Mouse (Mus musculus) stomach, postnatal 0 days (tissue): ENCODE measurements around the gene Dpp9. TPM values are rescaled to one million over a fixed set of nuclear protein-coding genes. Genes with fewer than 3 reads are reported as not detected.

ENCODE experiments used
- ATAC-seq: fragments of 200-750 bp; cut with Nextera tagmentation; 2 replicates; pipeline ENCODE4 v1.8.0; 2017; ENCODE audit not compliant: low FRiP score, low TSS enrichment
- DNase-seq: peaks from one replicate; pipeline ENCODE4 v3.0.0-alpha.2; 2016; ENCODE audit warnings: low spot score
- H3K27ac ChIP-seq: fragments of 300-500 bp; sonication (generic); replicated peaks from 2 replicates; pipeline ENCODE4 v1.5.1; 2014; ENCODE audit warnings: mild to moderate bottlenecking, control low read depth
- H3K27me3 ChIP-seq: fragments of 300-500 bp; sonication (generic); 2 replicates; pipeline ENCODE4 v1.6.1; 2014; ENCODE audit warnings: low read length; ENCODE audit not compliant: control insufficient read depth, insufficient read depth
- H3K36me3 ChIP-seq: fragments of 300-500 bp; sonication (generic); 2 replicates; pipeline ENCODE4 v1.6.1; 2014; ENCODE audit warnings: low read length, mixed read lengths; ENCODE audit not compliant: control insufficient read depth, insufficient read depth
- H3K4me1 ChIP-seq: fragments of 300-500 bp; sonication (generic); replicated peaks from 2 replicates; pipeline ENCODE4 v1.6.1; 2014; ENCODE audit warnings: antibody characterized with exemption; ENCODE audit not compliant: control insufficient read depth, insufficient read depth
- H3K4me2 ChIP-seq: fragments of 300-500 bp; sonication (generic); replicated peaks from 2 replicates; pipeline ENCODE4 v1.6.1; 2014; ENCODE audit warnings: low read depth, mild to moderate bottlenecking, control low read depth, moderate library complexity
- H3K4me3 ChIP-seq: fragments of 300-500 bp; sonication (generic); 2 replicates; pipeline ENCODE4 v1.5.1; 2014; ENCODE audit warnings: low read depth, low read length, control low read depth
- H3K9ac ChIP-seq: fragments of 300-500 bp; sonication (generic); 2 replicates; pipeline ENCODE4 v1.6.1; 2014; ENCODE audit warnings: mild to moderate bottlenecking, low read length, control low read depth, mixed read lengths
- H3K9me3 ChIP-seq: fragments of 300-500 bp; sonication (generic); 2 replicates; pipeline ENCODE4 v1.6.1; 2016; ENCODE audit warnings: low read length; ENCODE audit not compliant: control insufficient read depth
- CTCF ChIP-seq: IDR thresholded peaks from 2 replicates; pipeline ENCODE4 v1.5.1; 2016; ENCODE audit warnings: antibody characterized with exemption, low read depth, mild to moderate bottlenecking, moderate library complexity
- EP300 ChIP-seq: optimal IDR thresholded peaks from 2 replicates; pipeline ENCODE3; 2016; ENCODE audit warnings: antibody characterized with exemption
- WGBS: fragments of 180-500 bp; shearing (Covaris S2); extraction: QIAGEN DNeasy Blood & Tissue Kit; methylation state at CpG from one replicate; pipeline ENCODE4 v1.1.7; 2014; 5-methylcytosine and 5-hydroxymethylcytosine counted together
- microRNA counts: library from miRNA; unstranded; fragments of <30 nt; microRNA quantifications from one replicate; lab custom pipeline; 2015
- microRNA-seq: library from miRNA; unstranded; fragments of <30 nt; microRNA quantifications from one replicate; pipeline ENCODE4, GENCODE M21; 2016
- polyA plus RNA-seq: library from polyadenylated mRNA; unstranded; fragments of >200 nt; fragmentation: Nextera tagmentation; extraction: Ambion mirVana; gene quantifications from 2 replicates; pipeline ENCODE4 v1.2.1, GENCODE M21; 2015

Dpp9 gene
- polyA plus RNA-seq, 1 experiment from 2014 or later = 13.8 TPM

DNA sequence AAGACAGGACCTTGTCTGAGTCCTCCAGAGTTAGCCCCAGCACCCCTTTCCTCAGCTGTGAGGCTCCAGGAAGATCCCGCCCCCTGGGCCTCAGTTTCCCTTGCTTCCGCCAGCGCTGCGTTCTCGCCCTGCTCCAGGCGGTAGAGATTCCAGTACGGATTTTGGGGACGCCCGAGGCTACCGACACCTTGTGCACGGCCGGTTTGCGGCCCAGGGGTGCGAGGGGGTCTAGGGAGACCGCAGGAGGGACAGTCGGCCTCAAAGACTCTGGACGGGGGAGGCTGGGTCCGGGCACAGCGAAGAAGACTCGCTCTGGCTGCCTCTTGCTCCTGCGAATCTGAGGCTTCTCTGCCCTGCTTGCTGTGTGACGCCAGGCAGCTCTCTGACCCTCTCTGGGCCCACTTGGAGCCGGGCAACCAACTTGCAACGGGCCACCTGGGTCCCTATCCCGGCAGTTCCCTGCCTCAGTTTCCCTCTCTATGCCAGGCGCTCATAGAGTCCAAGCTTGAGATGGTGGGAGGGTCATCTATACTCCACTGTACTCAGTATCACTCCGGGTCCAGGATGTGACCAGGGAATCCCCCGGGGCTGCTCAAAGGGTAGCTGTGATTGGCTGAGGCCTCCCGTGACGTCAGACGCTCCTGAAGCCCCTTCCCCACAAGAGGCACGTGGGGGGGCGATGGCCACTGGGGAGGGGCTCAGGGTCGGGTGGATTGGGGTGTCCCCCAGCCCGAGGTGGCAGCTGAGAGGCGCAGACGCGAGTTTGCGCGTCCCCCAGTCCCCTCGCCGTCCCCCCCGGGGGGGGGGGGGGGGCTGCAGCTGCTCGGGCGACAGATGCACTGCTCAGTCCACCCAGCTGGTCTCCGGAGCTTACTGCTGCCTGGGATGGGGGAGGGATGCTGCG lies 76.8 kb downstream of the Dpp9 start:
- no peak; the same call in 1 of the 2 replicates for ATAC-seq
- 2% methylated on average over 44 of the region's 47 CpGs for whole genome bisulfite sequencing
- no peak overlapping the region for H3K27ac ChIP-seq
- H3K36me3 ChIP-seq = no peaks in the 10 kb centered on the region
- H3K9me3 ChIP-seq = no peaks in the 10 kb centered on the region
- no peak for TF ChIP-seq CTCF
- no peak for TF ChIP-seq EP300
- peak overlapping the region; percentile 27 for H3K4me3 ChIP-seq
- 0 out of 2 replicates have a peak overlapping the region, but pooled peaks have one; percentile 18 for H3K9ac ChIP-seq
- H3K4me1 ChIP-seq = 0 out of 2 replicates have a peak, but pooled peaks cover 6% of the 10 kb centered on the region
- DNase-seq = no peak
- H3K27me3 ChIP-seq = peaks cover 2% of the 10 kb centered on the region; the same call in 1 of the 2 replicates
- H3K4me2 ChIP-seq = peak overlapping the region; percentile 55

DNA sequence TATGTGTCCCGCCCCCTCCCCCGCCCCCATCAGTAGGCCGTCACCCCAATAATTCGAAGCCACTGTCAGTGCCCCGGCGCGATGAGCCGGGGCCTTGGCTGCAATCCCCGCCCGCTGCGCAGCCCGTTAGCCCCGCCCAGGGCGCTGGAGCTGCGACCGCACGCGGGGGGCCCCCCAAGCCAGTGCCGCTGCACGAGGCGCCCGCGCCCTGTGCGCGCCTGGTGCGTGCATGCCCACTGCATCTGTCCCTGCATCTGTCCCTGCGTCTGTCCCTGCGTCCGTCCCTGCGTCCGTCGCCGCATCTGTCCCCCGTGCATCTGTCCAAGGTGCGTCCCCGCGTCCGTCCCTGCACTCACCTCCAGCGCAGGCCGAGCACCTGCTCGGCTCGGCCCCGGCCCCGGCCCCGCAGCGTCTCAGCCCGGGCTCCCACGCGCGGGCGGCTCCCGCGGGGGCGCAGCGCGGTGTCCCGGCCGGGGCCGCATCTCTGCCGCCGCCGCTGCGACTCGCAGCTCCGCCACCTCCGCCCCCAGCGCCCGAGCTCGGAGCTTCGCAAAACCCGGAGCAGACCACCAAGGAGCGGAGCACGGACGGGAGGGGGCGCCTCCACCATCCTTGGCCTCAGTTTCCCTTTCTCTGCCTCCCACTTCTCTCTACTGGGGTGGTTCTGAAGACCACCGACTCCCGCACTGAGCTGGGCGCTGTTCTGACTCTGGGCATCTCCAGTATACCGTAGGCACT lies 78.7 kb downstream of the Dpp9 start, which contains the start of gene Sema6b:
Gene Sema6b (minus strand): TSS at position 486 of the 738 bp plus-strand sequence.
- peak within 1 kb of the TSS; percentile 41; the same call in 1 of the 2 replicates for H3K9ac ChIP-seq
- H3K27ac ChIP-seq = no peak within 1 kb of the TSS
- peak; percentile 18 for ATAC-seq
- peaks cover 2% of the 10 kb centered on the region; the same call in 1 of the 2 replicates for H3K27me3 ChIP-seq
- H3K9me3 ChIP-seq = no peaks in the 10 kb centered on the region
- H3K36me3 ChIP-seq = no peaks in the 10 kb centered on the region
- DNase-seq = peak; percentile 62
- H3K4me3 ChIP-seq = peak within 1 kb of the TSS; percentile 55
- TF ChIP-seq CTCF (peak; percentile 30; the same call in 1 of the 2 replicates), EP300 (no peak)
- peak within 1 kb of the TSS; percentile 95 for H3K4me2 ChIP-seq
- whole genome bisulfite sequencing = 1% methylated on average over 76 of the region's 79 CpGs
- 0 out of 2 replicates have a peak, but pooled peaks cover 6% of the 10 kb centered on the region for H3K4me1 ChIP-seq

DNA sequence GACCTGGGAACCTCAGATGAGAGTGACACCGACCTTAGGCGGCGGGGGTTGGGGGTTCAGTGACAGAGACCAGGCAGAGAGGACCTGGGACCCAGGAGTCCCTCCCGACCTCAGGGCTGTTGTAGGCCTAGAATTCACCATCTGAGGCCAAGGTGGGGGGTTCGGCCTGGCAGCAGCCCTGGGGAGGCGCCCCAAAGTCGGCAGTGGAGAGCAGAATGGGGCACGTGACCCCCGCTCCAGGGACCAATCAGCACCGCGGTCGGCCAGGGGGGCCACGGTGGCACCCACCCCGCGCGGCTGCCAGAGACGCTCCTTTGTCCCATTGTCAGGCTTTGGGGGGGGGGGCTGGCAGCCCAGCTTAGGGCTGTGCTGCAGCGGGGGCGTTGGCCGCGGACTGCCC lies 79.3 kb downstream of the Dpp9 start:
- 17% methylated on average over 15 of the region's 21 CpGs for WGBS
- TF ChIP-seq EP300 = no peak
- TF ChIP-seq CTCF = no peak
- H3K4me3 ChIP-seq = peak overlapping the region; percentile 55
- H3K9me3 ChIP-seq = no peaks in the 10 kb centered on the region
- H3K4me1 ChIP-seq = peaks cover 6% of the 10 kb centered on the region; the same call in 1 of the 2 replicates
- H3K36me3 ChIP-seq = no peaks in the 10 kb centered on the region
- ATAC-seq (no peak), DNase-seq (no peak)
- peak overlapping the region; percentile 95 for H3K4me2 ChIP-seq
- 0 out of 2 replicates have a peak overlapping the region, but pooled peaks have one; percentile 41 for H3K9ac ChIP-seq
- H3K27me3 ChIP-seq = peaks cover 2% of the 10 kb centered on the region; the same call in 1 of the 2 replicates
- no peak overlapping the region for H3K27ac ChIP-seq

DNA sequence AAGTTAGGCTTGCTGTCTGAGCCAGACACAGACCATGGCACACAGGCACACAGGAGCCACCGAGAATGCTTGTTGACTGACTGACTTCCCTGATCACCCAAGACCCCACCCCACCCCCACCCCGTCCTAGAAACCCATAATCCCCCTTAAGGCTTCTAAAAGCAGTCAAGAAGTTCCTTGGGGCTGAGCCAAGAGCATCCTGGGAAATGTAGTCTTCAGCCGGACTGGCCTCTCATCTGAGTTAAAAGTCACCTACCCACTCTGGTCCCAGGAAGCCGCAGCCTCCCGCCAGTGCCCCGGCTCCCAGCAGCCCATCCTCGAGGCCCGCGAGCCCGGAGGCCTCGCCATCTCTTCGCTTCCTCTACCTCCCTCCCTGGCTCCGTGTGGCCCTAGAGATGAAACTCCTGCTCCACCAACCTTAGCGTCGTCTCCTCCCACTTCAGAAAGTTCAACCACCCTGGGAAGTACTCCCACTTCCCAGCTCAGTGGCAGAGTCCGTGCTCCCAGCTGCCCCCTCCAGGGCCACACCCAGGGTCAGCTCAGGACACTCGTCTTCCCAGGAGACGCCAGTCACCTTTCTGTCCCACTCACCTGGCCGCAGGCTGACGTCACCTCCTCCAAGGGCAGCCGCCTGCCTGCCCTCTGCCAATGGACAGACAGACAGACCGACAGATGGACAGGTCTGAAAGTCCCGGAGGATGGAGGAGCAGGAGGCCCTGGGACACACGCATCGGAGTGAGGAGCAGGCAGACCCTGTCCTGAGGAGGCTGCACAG lies 80.7 kb downstream of the Dpp9 start:
- no peak for ATAC-seq
- Histone ChIP-seq H3K4me1 (peaks cover 9% of the 10 kb centered on the region), H3K9me3 (no peaks in the 10 kb centered on the region), H3K27me3 (peaks cover 2% of the 10 kb centered on the region; the same call in 1 of the 2 replicates), H3K27ac (no peak overlapping the region), H3K9ac (no peak overlapping the region), H3K36me3 (no peaks in the 10 kb centered on the region), H3K4me3 (no peak overlapping the region), H3K4me2 (no peak overlapping the region)
- DNase-seq = no peak
- 26% methylated on average over 25 of the region's 25 CpGs for WGBS
- TF ChIP-seq CTCF (no peak), EP300 (no peak)

MicroRNA genes within 50 kb of the gene (microRNA counts, 519-probe panel; counts per million panel counts)
- microRNA mmu-miR-7b (lab: Ali Mortazavi, UCI) = not detected

Small RNAs within 50 kb of the gene (microRNA-seq; reads per million reads assigned to microRNA genes)
- gene Gm44397 (not detected), gene Mir7b (480 reads per million, percentile 64 among the genes with 10 or more reads in this experiment)

Other genes with a start within 250 kb of the Dpp9 start
- gene Shd, start 248.4 kb downstream of the Dpp9 start, polyA plus RNA-seq = 3.2 and 3.4 TPM in 2 replicates
- gene Fsd1, start 232.4 kb downstream of the Dpp9 start, polyA plus RNA-seq = 2.7 and 3.5 TPM in 2 replicates
- gene Stap2, start 213.3 kb downstream of the Dpp9 start, polyA plus RNA-seq = 44.2 and 50.6 TPM in 2 replicates
- 28.9 and 34.9 TPM in 2 replicates for gene Mpnd, start 213.2 kb downstream of the Dpp9 start, polyA plus RNA-seq
- gene Sh3gl1, start 182.3 kb downstream of the Dpp9 start, polyA plus RNA-seq = 100 and 101 TPM in 2 replicates
- 4.5 and 5.0 TPM in 2 replicates for gene Chaf1a, start 178.5 kb downstream of the Dpp9 start, polyA plus RNA-seq
- 43.0 and 45.1 TPM in 2 replicates for gene Ubxn6, start 143.9 kb downstream of the Dpp9 start, polyA plus RNA-seq
- gene Hdgfl2, start 139.3 kb downstream of the Dpp9 start, polyA plus RNA-seq = 37.8 and 38.4 TPM in 2 replicates
- 0.95 and 1.4 TPM in 2 replicates for gene Plin4, start 109.1 kb downstream of the Dpp9 start, polyA plus RNA-seq
- 0.48 and 0.65 TPM in 2 replicates for gene Plin5, start 101.3 kb downstream of the Dpp9 start, polyA plus RNA-seq
- 1.2 and 1.9 TPM in 2 replicates for gene Lrg1, start 96.9 kb downstream of the Dpp9 start, polyA plus RNA-seq
- gene Sema6b, start 78.6 kb downstream of the Dpp9 start, polyA plus RNA-seq = 0.31 and 0.39 TPM in 2 replicates
- gene Tnfaip8l1, start 56.4 kb downstream of the Dpp9 start, polyA plus RNA-seq = 4.4 and 5.2 TPM in 2 replicates
- 77.0 and 83.0 TPM in 2 replicates for gene Mydgf, start 35.0 kb downstream of the Dpp9 start, polyA plus RNA-seq
- 9.6 and 10.0 TPM in 2 replicates for gene Fem1a, start 37.9 kb upstream of the Dpp9 start, polyA plus RNA-seq
- 4.6 and 6.4 TPM in 2 replicates for gene Ticam1, start 57.9 kb upstream of the Dpp9 start, polyA plus RNA-seq
- gene Plin3, start 74.0 kb upstream of the Dpp9 start, polyA plus RNA-seq = 65.3 and 67.3 TPM in 2 replicates
- gene Arrdc5, start 81.4 kb upstream of the Dpp9 start, polyA plus RNA-seq = not detected in 2 replicates
- gene Uhrf1, start 84.4 kb upstream of the Dpp9 start, polyA plus RNA-seq = 18.4 and 19.5 TPM in 2 replicates
- 13.5 and 15.0 TPM in 2 replicates for gene Kdm4b, start 107.2 kb upstream of the Dpp9 start, polyA plus RNA-seq